Mouse (Mus musculus) G1E (cell line): ENCODE results near the gene Caln1.

ENCODE experiments used
- CTCF ChIP-seq: IDR thresholded peaks from 2 replicates; pipeline ENCODE4 v1.5.1; 2012; ENCODE audit warnings: low read depth, low read length, inconsistent platforms, mixed read lengths
- GATA1 ChIP-seq: IDR thresholded peaks from 2 replicates; pipeline ENCODE4 v1.6.1; 2012; ENCODE audit warnings: borderline replicate concordance, low read length, inconsistent platforms, mixed read lengths

DNA sequence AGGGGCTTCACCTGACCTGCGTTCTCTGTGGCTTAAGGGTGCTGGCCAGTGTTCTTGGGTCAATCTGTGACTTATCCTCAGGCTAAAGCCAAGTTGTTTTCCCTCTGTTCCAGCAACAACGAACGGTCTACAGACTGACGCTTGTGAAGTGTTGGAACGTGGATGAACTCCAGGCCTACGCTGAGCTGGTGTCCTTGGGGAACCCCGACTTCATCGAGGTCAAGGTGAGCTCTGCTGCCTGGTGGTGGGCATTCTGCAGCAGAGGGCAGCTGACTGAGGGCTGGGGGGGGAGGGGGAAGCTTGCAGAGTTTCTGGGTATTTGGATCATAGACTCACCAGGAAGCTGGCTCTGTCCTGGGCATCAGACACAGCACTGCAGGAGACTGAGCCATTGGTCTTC, 43.8 kb upstream of the Caln1 start:
- TF ChIP-seq CTCF (no peak), GATA1 (no peak)
